Mouse (Mus musculus): ENCODE measurements around the gene Lrrfip2.

DNA sequence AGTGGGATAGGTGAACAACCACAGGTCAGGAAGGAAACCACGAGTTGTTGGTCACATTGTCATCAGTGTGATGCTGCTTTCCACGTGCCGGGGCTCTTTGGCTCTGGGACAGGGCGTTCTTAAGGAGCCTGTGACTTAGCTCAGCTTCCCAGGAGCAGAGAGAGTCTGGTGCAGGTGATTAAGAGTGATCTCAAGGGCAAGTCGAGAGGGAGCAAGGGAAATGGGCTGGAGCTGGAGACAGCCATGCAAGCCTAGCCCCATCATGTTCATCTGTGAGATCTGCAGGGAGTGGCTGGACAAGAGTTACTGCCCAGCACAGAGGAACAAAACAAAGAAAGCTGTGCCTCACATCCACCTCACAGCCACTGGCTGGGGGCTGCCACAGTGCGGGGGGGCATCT lies 19.8 kb upstream of the Lrrfip2 start:
- TF ChIP-seq POLR2A (IDR thresholded peaks at IDR 0.05; ENCODE audit: extremely low read depth, insufficient read depth, low read length) (no peak), CTCF (IDR thresholded peaks at IDR 0.05; ENCODE audit: low read depth, low read length) (no peak)

All from liver, adult 2 months (tissue).